Mouse (Mus musculus) olfactory bulb, adult 2 months (tissue): ENCODE results near the gene Tph2.
A peak's percentile ranks its signal among the peaks of the same experiment; 100 is the strongest.

Experiments used
- CTCF ChIP-seq: fragments of 200-500 bp; IDR thresholded peaks from 2 replicates; pipeline ENCODE4 v1.5.1; 2012; ENCODE audit warnings: low read depth, mild to moderate bottlenecking, low read length, moderate library complexity; ENCODE audit not compliant: insufficient read depth
- POLR2A ChIP-seq: fragments of 200-500 bp; IDR thresholded peaks from 2 replicates; pipeline ENCODE4 v1.6.1; 2012; ENCODE audit warnings: mild to moderate bottlenecking, low read depth, low read length, moderate library complexity; ENCODE audit not compliant: insufficient read depth

GRCm38 (mm10) chr10:115184697-115185096 lies at the start of gene Tph2:
- TF ChIP-seq CTCF, result peak; percentile 41; the same call in 1 of the 2 replicates
- no peak for TF ChIP-seq POLR2A
